Mouse (Mus musculus): ENCODE measurements around the gene Slco1a6.

Slco1a6 gene

GRCm38 (mm10) chr6:142040306-142041175, 167.8 kb downstream of the Slco1a6 start:
- peak; percentile 24 for DNase-seq (ENCODE audit: low read depth, low spot score)

GRCm38 (mm10) chr6:142035771-142036170, 172.6 kb downstream of the Slco1a6 start:
- DNase-seq (ENCODE audit: low read depth, low spot score): no peak
